Mouse (Mus musculus) MEL (cell line): Measurements from ENCODE around the gene Pold4.
A peak's percentile ranks its signal among the peaks of the same experiment; 100 is the strongest.

Experiments
- CTCF ChIP-seq, 3 experiments: IDR thresholded peaks in 2 of 3; conservative IDR thresholded peaks in 1 of 3; 2 replicates each; pipeline ENCODE4 v1.5.1; 2011 to 2012; ENCODE audit warnings: low read length in 3 of 3, low read depth in 2 of 3, mild to moderate bottlenecking in 2 of 3, improper control_type of control experiment in 1 of 3, inconsistent platforms in 1 of 3, mixed read lengths in 1 of 3, moderate library complexity in 1 of 3; ENCODE audit not compliant: control insufficient read depth in 1 of 3, insufficient read depth in 1 of 3, poor library complexity in 1 of 3, severe bottlenecking in 1 of 3
- EP300 ChIP-seq, 2 experiments: IDR thresholded peaks; 2 replicates each; pipeline ENCODE4 v1.6.1; 2011; ENCODE audit warnings: improper control_type of control experiment in 2 of 2, low read length in 2 of 2, low read depth in 1 of 2, mild to moderate bottlenecking in 1 of 2
- HCFC1 ChIP-seq: IDR thresholded peaks from 2 replicates; pipeline ENCODE4 v1.6.1; 2012; ENCODE audit warnings: low read depth, mild to moderate bottlenecking, inconsistent platforms, low read length, improper control_type of control experiment, moderate library complexity
- KAT2A ChIP-seq: conservative IDR thresholded peaks from 2 replicates; pipeline ENCODE4 v1.6.1; 2012; ENCODE audit warnings: low read depth, low read length, improper control_type of control experiment, inconsistent platforms
- MAZ ChIP-seq: IDR thresholded peaks from 2 replicates; pipeline ENCODE4 v1.6.1; 2012; ENCODE audit warnings: low read depth, mild to moderate bottlenecking, inconsistent platforms, low read length, improper control_type of control experiment
- MYC ChIP-seq: IDR thresholded peaks from 2 replicates; pipeline ENCODE4 v1.6.1; 2011; ENCODE audit warnings: low read depth, mild to moderate bottlenecking, low read length, improper control_type of control experiment, moderate library complexity
- POLR2A ChIP-seq, 2 experiments: IDR thresholded peaks; 2 replicates each; pipeline ENCODE4 v1.6.1; 2011 to 2012; ENCODE audit warnings: low read length in 2 of 2, mild to moderate bottlenecking in 2 of 2, control low read depth in 1 of 2, improper control_type of control experiment in 1 of 2, low read depth in 1 of 2, moderate library complexity in 1 of 2; ENCODE audit not compliant: control insufficient read depth in 1 of 2, insufficient read depth in 1 of 2, poor library complexity in 1 of 2
- POLR2AphosphoS2 ChIP-seq: IDR thresholded peaks from 2 replicates; pipeline ENCODE4 v1.6.1; 2011; ENCODE audit warnings: low read length, improper control_type of control experiment
- SIN3A ChIP-seq: IDR thresholded peaks from 2 replicates; pipeline ENCODE4 v1.6.1; 2012; ENCODE audit warnings: low read length, improper control_type of control experiment, inconsistent platforms
- USF1 ChIP-seq: IDR thresholded peaks from 2 replicates; pipeline ENCODE4 v1.6.1; 2014; ENCODE audit warnings: low read depth, mild to moderate bottlenecking, inconsistent platforms, low read length, improper control_type of control experiment, moderate library complexity
- USF2 ChIP-seq, 2 experiments: IDR thresholded peaks; 2 replicates each; pipeline ENCODE4 v1.6.1; 2011 to 2012; ENCODE audit warnings: improper control_type of control experiment in 2 of 2, low read length in 2 of 2, borderline replicate concordance in 1 of 2, inconsistent platforms in 1 of 2, low read depth in 1 of 2, mild to moderate bottlenecking in 1 of 2; ENCODE audit not compliant: insufficient read depth in 1 of 2
- ZKSCAN1 ChIP-seq: IDR thresholded peaks from 2 replicates; pipeline ENCODE4 v1.6.1; 2012; ENCODE audit warnings: low read depth, mild to moderate bottlenecking, inconsistent platforms, low read length, improper control_type of control experiment, moderate library complexity
- ZNF384 ChIP-seq: IDR thresholded peaks from 2 replicates; pipeline ENCODE4 v1.6.1; 2012; ENCODE audit warnings: low read depth, mild to moderate bottlenecking, inconsistent platforms, low read length, improper control_type of control experiment

DNA sequence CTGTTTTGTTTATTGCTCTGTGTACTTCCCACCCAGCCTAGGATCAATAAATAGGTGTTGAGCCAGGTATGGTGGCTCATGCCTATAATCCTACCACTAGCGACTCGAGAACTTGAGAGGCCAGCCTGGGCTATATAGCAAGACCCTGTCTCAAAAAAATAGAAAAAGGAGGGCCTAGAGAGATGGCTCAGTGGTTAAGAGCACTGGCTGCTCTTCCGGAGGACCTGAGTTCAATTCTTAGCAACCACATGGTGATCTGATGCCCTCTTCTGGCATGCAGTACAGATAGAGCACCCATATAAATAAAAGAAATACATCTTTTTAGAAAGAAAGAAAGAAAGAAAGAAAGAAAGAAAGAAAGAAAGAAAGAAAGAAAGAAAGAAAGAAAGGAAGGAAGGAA lies 28.6 kb upstream of the Pold4 start:
- no peak for TF ChIP-seq POLR2A (IDR thresholded peaks at IDR 0.05; ENCODE audit: control insufficient read depth in 1 of 2, insufficient read depth in 1 of 2, low read depth in 1 of 2, low read length in 2 of 2, poor library complexity in 1 of 2)
- TF ChIP-seq ZNF384: no peak
- no peak for TF ChIP-seq KAT2A
- no peak for TF ChIP-seq USF1
- peak in 2 of 3 experiments; percentile 10 to 42; a peak in 2 of 6 replicates for TF ChIP-seq CTCF (IDR thresholded peaks at IDR 0.05 in 2 of 3, conservative IDR thresholded peaks at IDR 0.05 in 1 of 3; ENCODE audit: control insufficient read depth in 1 of 3, insufficient read depth in 1 of 3, low read depth in 2 of 3, low read length in 3 of 3, poor library complexity in 1 of 3, severe bottlenecking in 1 of 3)
- no peak for TF ChIP-seq USF2 (IDR thresholded peaks at IDR 0.05; ENCODE audit: borderline replicate concordance in 1 of 2, insufficient read depth in 1 of 2, low read depth in 1 of 2, low read length in 2 of 2)
- no peak for TF ChIP-seq EP300 (IDR thresholded peaks at IDR 0.05; ENCODE audit: low read depth in 1 of 2, low read length in 2 of 2)
- TF ChIP-seq MAZ: no peak
- TF ChIP-seq POLR2AphosphoS2: no peak
- TF ChIP-seq HCFC1: 0 out of 2 replicates have a peak, but pooled peaks have one; percentile 19
- no peak for TF ChIP-seq SIN3A
- 0 out of 2 replicates have a peak, but pooled peaks have one; percentile 56 for TF ChIP-seq MYC
- no peak for TF ChIP-seq ZKSCAN1
